Comparison of ENCODE assay signal across 8 mouse cellular contexts in the genomic region with DNA sequence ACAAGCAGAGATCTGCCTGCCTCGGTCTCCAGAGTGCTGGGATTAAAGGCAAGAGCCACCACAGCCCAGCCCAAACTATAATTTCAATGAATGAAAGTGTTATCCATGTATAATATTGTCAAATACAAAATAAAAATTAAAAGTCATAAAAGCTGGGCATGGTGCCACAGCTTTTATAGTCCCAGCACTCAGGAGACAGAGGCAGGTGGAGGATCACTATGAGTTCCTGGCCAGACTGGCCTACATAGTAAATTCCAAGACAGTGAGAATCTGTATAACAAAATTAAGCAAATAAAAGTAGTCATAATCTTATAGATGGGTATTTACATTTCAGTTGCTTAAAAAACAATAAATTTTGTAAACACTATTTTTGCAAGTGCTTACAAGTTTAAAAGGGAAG. TPM values are rescaled to one million over a fixed set of nuclear protein-coding genes. Genes with fewer than 3 reads are reported as not detected.
DNase-seq lines count a peak whose midpoint lies in the region; ATAC-seq and TF ChIP-seq lines count a peak whose summit lies in the region.

No protein-coding gene starts in this region.

- no peak overlapping the region for H3K9ac ChIP-seq in embryonic facial prominence, embryonic 15.5 days
- H3K9ac ChIP-seq in intestine, postnatal 0 days (ENCODE audit: low read depth, low read length) = no peak overlapping the region

- no peak for DNase-seq in layer of hippocampus, adult 2 months (ENCODE audit: low spot score in 2 of 2)
- no peak for DNase-seq in layer of hippocampus, postnatal 10 days (ENCODE audit: low spot score in 2 of 2)
- no peak for DNase-seq in adrenal gland, postnatal 4 days (ENCODE audit: low spot score in 2 of 2)
- no peak for DNase-seq in urinary bladder, postnatal 4 days (ENCODE audit: low spot score in 2 of 2)
- no peak for DNase-seq in left cerebral cortex, adult 8-10 months (ENCODE audit: low spot score in 2 of 2)

- peak overlapping the region; percentile 63 for H3K4me2 ChIP-seq in embryonic facial prominence, embryonic 15.5 days (replicated peaks)
- peak overlapping the region; percentile 63 for H3K4me2 ChIP-seq in intestine, postnatal 0 days (replicated peaks; ENCODE audit: low read depth)
- peak overlapping the region; percentile 61 for H3K4me2 ChIP-seq in myocyte (ENCODE audit: low read depth)

- no peak for TF ChIP-seq CTCF in layer of hippocampus, adult 2 months (conservative IDR thresholded peaks at IDR 0.05)
- TF ChIP-seq CTCF in intestine, postnatal 0 days (IDR thresholded peaks at IDR 0.05; ENCODE audit: low read depth) = no peak

- H3K36me3 ChIP-seq in embryonic facial prominence, embryonic 15.5 days = peaks cover 16% of the 10 kb centered on the region
- peaks cover 10% of the 10 kb centered on the region for H3K36me3 ChIP-seq in intestine, postnatal 0 days (ENCODE audit: control insufficient read depth, insufficient read depth)
- peaks cover 13% of the 10 kb centered on the region for H3K36me3 ChIP-seq in myocyte (ENCODE audit: control insufficient read depth, insufficient read depth)

- H3K27ac ChIP-seq in layer of hippocampus, adult 2 months = peak overlapping the region; percentile 97
- H3K27ac ChIP-seq in embryonic facial prominence, embryonic 15.5 days (replicated peaks) = peak overlapping the region; percentile 95; the same call in 1 of the 2 replicates
- no peak overlapping the region for H3K27ac ChIP-seq in intestine, postnatal 0 days (ENCODE audit: low read depth, low read length)

- H3K79me2 ChIP-seq in myocyte (ENCODE audit: control insufficient read depth, insufficient read depth) = no peaks in the 10 kb centered on the region

- no peaks in the 10 kb centered on the region for H3K27me3 ChIP-seq in embryonic facial prominence, embryonic 15.5 days
- no peaks in the 10 kb centered on the region for H3K27me3 ChIP-seq in intestine, postnatal 0 days (replicated peaks; ENCODE audit: control insufficient read depth, insufficient read depth, low read length)
- no peaks in the 10 kb centered on the region for H3K27me3 ChIP-seq in myocyte (ENCODE audit: control insufficient read depth, insufficient read depth, insufficient read length)

- WGBS in embryonic facial prominence, embryonic 15.5 days = 89% methylated on average over 1 of the region's 1 CpGs
- WGBS in intestine, postnatal 0 days = 100% methylated on average over 1 of the region's 1 CpGs

- no peak for ATAC-seq in embryonic facial prominence, embryonic 15.5 days (ENCODE audit: insufficient number of reproducible peaks, low FRiP score, low TSS enrichment, low read depth)
- ATAC-seq in intestine, postnatal 0 days = no peak

- no peaks in the 10 kb centered on the region for H3K9me3 ChIP-seq in embryonic facial prominence, embryonic 15.5 days (replicated peaks)
- no peaks in the 10 kb centered on the region for H3K9me3 ChIP-seq in intestine, postnatal 0 days (ENCODE audit: control insufficient read depth)

- H3K4me1 ChIP-seq in embryonic facial prominence, embryonic 15.5 days = no peaks in the 10 kb centered on the region
- no peaks in the 10 kb centered on the region for H3K4me1 ChIP-seq in intestine, postnatal 0 days (replicated peaks; ENCODE audit: control insufficient read depth, insufficient read depth, low read length)

- peak overlapping the region; percentile 34 for H3ac ChIP-seq in myocyte (ENCODE audit: control insufficient read depth, insufficient read length)

- no peak for TF ChIP-seq POLR2A in myocyte (IDR thresholded peaks at IDR 0.05; ENCODE audit: insufficient read length, low read depth)

- H3K4me3 ChIP-seq in layer of hippocampus, adult 2 months = peak overlapping the region; percentile 92
- H3K4me3 ChIP-seq in embryonic facial prominence, embryonic 15.5 days (replicated peaks) = peak overlapping the region; percentile 89
- no peak overlapping the region; the same call in 1 of the 2 replicates for H3K4me3 ChIP-seq in intestine, postnatal 0 days (ENCODE audit: low read depth, low read length)
- peak overlapping the region; percentile 23 for H3K4me3 ChIP-seq in myocyte

TF ChIP-seq in myocyte, 11 proteins besides CTCF, POLR2A, EP300 and RAD21:
- TF ChIP-seq E2F4 (IDR thresholded peaks at IDR 0.05; ENCODE audit: insufficient read depth) = no peak
- TF ChIP-seq POLR2AphosphoS2 (IDR thresholded peaks at IDR 0.05; ENCODE audit: insufficient read length, low read depth) = no peak
- no peak for TF ChIP-seq MAX (IDR thresholded peaks at IDR 0.05; ENCODE audit: low read depth)
- no peak for TF ChIP-seq MYOD1 (IDR thresholded peaks at IDR 0.05; ENCODE audit: control insufficient read depth in 1 of 3, insufficient read length in 2 of 3, low read depth in 2 of 3)
- TF ChIP-seq TCF3 (IDR thresholded peaks at IDR 0.05; ENCODE audit: insufficient read length, low read depth) = no peak
- TF ChIP-seq REST (IDR thresholded peaks at IDR 0.05; ENCODE audit: insufficient read depth, insufficient read length) = no peak
- TF ChIP-seq CEBPB (IDR thresholded peaks at IDR 0.05; ENCODE audit: insufficient read depth, poor library complexity, severe bottlenecking) = no peak

RNA-seq across cellular contexts. Expression of a gene that starts 0.4 kb away (rescaled TPM):
- total RNA-seq in layer of hippocampus, adult 2 months (2021) = 10 to 100 TPM; 19.7 to 20.8 TPM
- 10 to 100 TPM; 16.7 to 17.0 TPM for total RNA-seq in layer of hippocampus, postnatal 10 days (2021)
- 23.4 and 25.7 TPM in 2 replicates for polyA plus RNA-seq in embryonic facial prominence, embryonic 15.5 days (2015; fragmentation: Nextera tagmentation; extraction: Ambion mirVana)
- polyA plus RNA-seq in intestine, postnatal 0 days (2015; fragmentation: Nextera tagmentation; extraction: Ambion mirVana) = 16.8 and 18.5 TPM in 2 replicates
- 6.2 TPM for polyA plus RNA-seq in myocyte (2012; fragmentation: generic; extraction: Trizol)
- total RNA-seq in adrenal gland, postnatal 4 days (2021) = 10 to 100 TPM; 32.5 to 37.1 TPM
- 10 to 100 TPM; 16.4 to 17.3 (median 16.9) TPM for total RNA-seq in left cerebral cortex, adult 8-10 months (2022)
